Mouse (Mus musculus) liver, postnatal 0 days (tissue): ENCODE data around the gene Aldh1l1.

ENCODE experiments used
- CTCF ChIP-seq: sonication (generic); IDR thresholded peaks from 2 replicates; pipeline ENCODE4 v1.5.1; 2016; ENCODE audit warnings: antibody characterized with exemption, low read depth
- EP300 ChIP-seq: IDR thresholded peaks from 2 replicates; pipeline ENCODE4 v1.6.1; 2016; ENCODE audit warnings: antibody characterized with exemption, low read depth, mild to moderate bottlenecking

DNA sequence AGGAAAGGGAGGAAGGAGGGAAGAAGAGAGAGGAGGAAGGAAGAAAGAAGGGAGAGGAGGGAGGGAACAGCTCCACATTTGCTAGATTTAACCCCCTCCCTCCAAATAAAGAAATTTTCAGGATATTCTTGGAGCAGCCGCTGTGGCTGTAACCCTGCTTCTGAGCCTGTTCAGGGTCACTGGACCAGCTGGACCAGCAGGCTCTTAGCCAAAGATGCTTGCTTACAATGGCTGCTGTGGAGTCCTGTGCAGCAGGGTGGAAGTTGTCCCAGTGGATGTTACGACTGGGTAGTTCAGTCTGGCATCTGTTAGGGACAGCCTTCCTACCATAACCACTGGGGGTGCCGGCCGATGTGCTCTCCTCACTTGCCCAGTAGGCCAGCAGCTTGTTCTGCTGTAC is 82.5 kb downstream of the Aldh1l1 start:
- TF ChIP-seq CTCF (no peak), EP300 (no peak)
